Comparison of ENCODE assay signal across 9 mouse cellular contexts in genomic region chr1:179061759-179062168, GRCm38 (mm10).
DNase-seq lines count a peak whose midpoint lies in the region; ATAC-seq and TF ChIP-seq lines count a peak whose summit lies in the region.
"Had no signal": no experiment of that assay in that cellular context is flagged by ENCODE, and none has a peak within 500 bp of the region (broad histone marks: within the 10 kb centered on the region; RNA-seq: fewer than 3 reads in every experiment).

No protein-coding gene starts in this region.

- 7% methylated on average over 9 of the region's 9 CpGs for WGBS in heart, embryonic 11.5 days (ENCODE audit: insufficient replicate concordance)
- WGBS in kidney, embryonic 16.5 days, result 13% methylated on average over 9 of the region's 9 CpGs
- 12% methylated on average over 9 of the region's 9 CpGs for WGBS in lung, postnatal 0 days

- H3K4me1 ChIP-seq in heart, embryonic 11.5 days (ENCODE audit: control insufficient read depth, insufficient read depth, low read length), result peaks cover 48% of the 10 kb centered on the region
- H3K4me1 ChIP-seq in kidney, embryonic 16.5 days (ENCODE audit: insufficient read depth, low read length), result peaks cover 40% of the 10 kb centered on the region
- H3K4me1 ChIP-seq in lung, postnatal 0 days (ENCODE audit: insufficient read depth, low read depth, low read length), result peaks cover 5% of the 10 kb centered on the region; the same call in 1 of the 2 replicates

- H3K4me3 ChIP-seq in heart, embryonic 11.5 days (ENCODE audit: low read depth, low read length), result no peak overlapping the region
- H3K4me3 ChIP-seq in kidney, embryonic 16.5 days (ENCODE audit: low read length), result no peak overlapping the region
- H3K4me3 ChIP-seq in lung, postnatal 0 days (ENCODE audit: low read depth, low read length), result no peak overlapping the region

- ATAC-seq in heart, embryonic 11.5 days (replicated peaks; ENCODE audit: insufficient number of reproducible peaks, low FRiP score, low TSS enrichment), result peak; percentile 73
- ATAC-seq in kidney, embryonic 16.5 days (ENCODE audit: low FRiP score, low TSS enrichment), result peak; percentile 25; the same call in 1 of the 2 replicates
- ATAC-seq in lung, postnatal 0 days, result peak; percentile 62
- ATAC-seq in erythroblast, adult 5-6 weeks (replicated peaks; ENCODE audit: low FRiP score, poor library complexity, severe bottlenecking), result no peak

- DNase-seq in thymus, postnatal 0 days (ENCODE audit: low spot score), result peak; percentile 3
- DNase-seq in thymus, postnatal 14 days, result no peak
- DNase-seq in embryo, embryonic 11.5 days (ENCODE audit: low read depth, low spot score), result peak; percentile 59
- DNase-seq in lung, postnatal 0 days (ENCODE audit: low spot score), result peak; percentile 80
- DNase-seq in spleen, postnatal 10 days (ENCODE audit: low spot score in 2 of 2), result peak; percentile 29 to 66

- peak overlapping the region; percentile 88 for H3K27ac ChIP-seq in heart, embryonic 11.5 days (ENCODE audit: low read depth, low read length)
- peak overlapping the region; percentile 81 for H3K27ac ChIP-seq in kidney, embryonic 16.5 days (ENCODE audit: low read length)
- H3K27ac ChIP-seq in lung, postnatal 0 days (ENCODE audit: low read length), result no peak overlapping the region
- H3K27ac ChIP-seq: macrophage had no signal

- peak overlapping the region; percentile 34; the same call in 1 of the 2 replicates for H3K9ac ChIP-seq in heart, embryonic 11.5 days (ENCODE audit: low read depth, low read length)
- H3K9ac ChIP-seq in kidney, embryonic 16.5 days (replicated peaks; ENCODE audit: low read length), result no peak overlapping the region
- H3K9ac ChIP-seq in lung, postnatal 0 days (replicated peaks; ENCODE audit: low read depth), result no peak overlapping the region

- H3K4me2 ChIP-seq in heart, embryonic 11.5 days, result peak overlapping the region; percentile 31
- no peak overlapping the region for H3K4me2 ChIP-seq in kidney, embryonic 16.5 days (replicated peaks; ENCODE audit: low read depth, low read length)
- no peak overlapping the region for H3K4me2 ChIP-seq in lung, postnatal 0 days (replicated peaks; ENCODE audit: low read depth, low read length)

- no peaks in the 10 kb centered on the region for H3K27me3 ChIP-seq in heart, embryonic 11.5 days (ENCODE audit: control insufficient read depth, insufficient read depth, low read length)
- H3K27me3 ChIP-seq in kidney, embryonic 16.5 days (ENCODE audit: insufficient read depth, low read length), result no peaks in the 10 kb centered on the region
- no peaks in the 10 kb centered on the region for H3K27me3 ChIP-seq in lung, postnatal 0 days (replicated peaks; ENCODE audit: insufficient read depth, low read length)

- no peak for TF ChIP-seq CTCF in lung, postnatal 0 days (IDR thresholded peaks at IDR 0.05)

- peak; percentile 75 for TF ChIP-seq EP300 in lung, postnatal 0 days (IDR thresholded peaks at IDR 0.05)

- no peaks in the 10 kb centered on the region for H3K36me3 ChIP-seq in heart, embryonic 11.5 days (ENCODE audit: control insufficient read depth, insufficient read depth, low read length)
- no peaks in the 10 kb centered on the region for H3K36me3 ChIP-seq in kidney, embryonic 16.5 days (ENCODE audit: insufficient read depth, low read length)
- no peaks in the 10 kb centered on the region for H3K36me3 ChIP-seq in lung, postnatal 0 days (ENCODE audit: insufficient read depth, low read length)

- H3K9me3 ChIP-seq in heart, embryonic 11.5 days (replicated peaks; ENCODE audit: control insufficient read depth, low read length), result no peaks in the 10 kb centered on the region
- H3K9me3 ChIP-seq in kidney, embryonic 16.5 days (ENCODE audit: low read length), result no peaks in the 10 kb centered on the region
- no peaks in the 10 kb centered on the region for H3K9me3 ChIP-seq in lung, postnatal 0 days (ENCODE audit: low read length)
